Mouse (Mus musculus): ENCODE measurements around the gene Tnfaip3. TPM values are rescaled to one million over a fixed set of nuclear protein-coding genes. Genes with fewer than 3 reads are reported as not detected.

The Tnfaip3 gene
- polyA plus RNA-seq (2016; fragmentation: Nextera tagmentation; extraction: Ambion mirVana): 1.1 and 1.8 TPM in 2 replicates

DNA sequence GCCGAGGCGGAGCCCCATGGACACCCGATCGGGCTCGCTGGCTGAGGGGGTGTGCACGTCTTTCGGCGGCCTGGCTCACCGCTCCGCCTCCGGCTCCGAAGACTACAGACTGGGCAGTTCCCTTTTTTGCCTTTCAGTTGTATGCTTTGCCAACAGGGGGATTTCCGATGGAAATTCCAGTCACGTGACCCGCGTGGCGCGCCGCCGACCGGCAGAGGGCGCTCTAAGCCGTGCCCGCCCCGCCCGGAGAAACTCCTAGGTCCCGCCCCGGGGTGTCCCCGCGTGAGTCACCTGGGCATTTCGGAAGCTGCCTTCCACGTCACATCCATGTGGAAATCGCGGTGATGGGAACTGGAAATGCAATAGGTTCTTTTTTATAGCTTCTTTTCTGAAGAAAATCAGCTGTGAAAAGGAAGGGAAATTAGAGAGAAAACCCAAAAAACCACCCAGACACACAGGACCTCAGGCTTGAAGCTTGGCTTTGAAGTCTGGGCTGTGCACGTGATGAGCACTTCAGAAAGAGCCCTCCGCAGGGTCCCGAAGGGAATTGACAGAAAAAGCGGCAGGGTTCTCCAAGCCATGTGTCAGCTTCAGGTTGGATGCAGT is at the start of gene Tnfaip3:
TSS of gene Tnfaip3 (minus strand) at position 401 of the 606 bp plus-strand sequence.
- Histone ChIP-seq H3K4me2 (replicated peaks) (peak within 1 kb of the TSS; percentile 69), H3K4me3 (peak within 1 kb of the TSS; percentile 63), H3K9ac (replicated peaks) (peak within 1 kb of the TSS; percentile 63), H3K9me3 (no peaks in the 10 kb centered on the region), H3K4me1 (0 out of 2 replicates have a peak, but pooled peaks cover 9% of the 10 kb centered on the region), H3K27me3 (peaks cover 21% of the 10 kb centered on the region), H3K27ac (replicated peaks) (peak within 1 kb of the TSS; percentile 31; the same call in 1 of the 2 replicates), H3K36me3 (no peaks in the 10 kb centered on the region)
- peak; percentile 95 for ATAC-seq (ENCODE audit: low FRiP score, low read depth)
- WGBS: under 1% methylated on average over 33 of the region's 38 CpGs

DNA sequence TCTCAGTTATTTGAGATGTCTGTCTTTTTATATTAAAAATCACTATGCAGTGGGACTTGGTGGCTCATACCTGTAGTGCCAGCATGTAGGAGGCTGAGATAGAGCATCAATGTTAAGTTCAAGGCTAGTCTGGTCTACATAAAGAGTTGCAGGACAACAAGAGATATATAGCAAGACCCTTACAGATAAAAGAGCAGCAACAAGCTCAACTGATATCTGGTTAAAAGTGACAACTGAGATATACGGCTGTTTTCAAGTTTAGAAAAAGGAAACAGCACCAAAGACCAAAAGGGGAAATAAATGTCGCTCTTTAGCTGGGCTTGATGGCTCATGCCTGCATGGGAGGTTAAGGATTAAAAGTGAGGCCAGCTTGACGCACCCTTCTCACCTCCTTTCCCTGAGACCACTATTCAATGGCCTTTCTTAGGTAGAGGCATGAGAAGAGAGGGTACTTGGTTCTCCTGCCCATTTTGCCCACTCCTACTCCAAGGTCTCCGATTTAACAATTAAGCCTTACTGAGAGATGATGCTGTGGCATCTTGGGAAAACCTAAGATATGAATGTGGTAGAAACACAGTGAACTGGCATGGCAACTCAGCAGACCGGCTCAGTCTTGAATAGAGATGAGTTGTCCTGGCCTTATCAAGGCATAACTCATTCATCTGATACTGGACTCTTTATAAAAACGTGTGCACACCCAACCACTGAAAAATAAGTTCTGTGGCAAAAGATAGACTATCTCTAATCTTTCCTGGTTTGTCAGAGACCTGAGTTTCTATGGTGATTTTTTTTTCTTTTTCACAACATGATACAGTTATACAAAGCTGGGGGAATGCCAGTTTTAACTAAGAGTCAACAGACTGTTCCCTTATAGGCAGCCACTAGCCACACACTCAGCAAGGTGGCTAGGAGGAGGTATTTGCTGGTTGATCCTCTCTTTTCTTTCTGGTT is 49.5 kb upstream of the Tnfaip3 start:
- H3K9ac ChIP-seq (replicated peaks): no peak overlapping the region
- no peak for ATAC-seq (ENCODE audit: low FRiP score, low read depth)
- H3K4me1 ChIP-seq: no peaks in the 10 kb centered on the region
- no peak overlapping the region for H3K4me2 ChIP-seq (replicated peaks)
- H3K9me3 ChIP-seq: no peaks in the 10 kb centered on the region
- H3K27ac ChIP-seq (replicated peaks): no peak overlapping the region
- WGBS: 87% methylated on average over 6 of the region's 6 CpGs
- no peak overlapping the region for H3K4me3 ChIP-seq
- H3K36me3 ChIP-seq: no peaks in the 10 kb centered on the region
- no peaks in the 10 kb centered on the region for H3K27me3 ChIP-seq

DNA sequence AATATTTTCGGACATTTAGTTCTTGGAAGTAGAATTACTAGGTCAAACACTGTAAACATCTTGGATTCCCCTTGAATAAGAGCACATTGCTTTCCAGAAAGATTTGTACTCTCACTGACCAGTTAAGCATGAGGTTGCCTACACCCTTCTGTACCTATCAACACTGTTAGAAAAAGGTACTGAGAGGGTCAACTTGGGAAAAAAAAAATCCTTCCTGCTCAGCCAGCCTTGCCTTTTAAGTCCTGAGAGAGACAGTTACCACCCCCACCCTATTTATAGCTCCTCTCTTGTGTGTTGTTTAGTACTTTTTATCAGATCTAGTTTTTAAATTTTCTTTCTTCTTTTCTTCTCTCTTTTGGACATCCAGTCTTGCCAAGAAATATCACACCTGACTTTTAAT is 48.2 kb upstream of the Tnfaip3 start:
- no peak for ATAC-seq (ENCODE audit: low FRiP score, low read depth)

DNA sequence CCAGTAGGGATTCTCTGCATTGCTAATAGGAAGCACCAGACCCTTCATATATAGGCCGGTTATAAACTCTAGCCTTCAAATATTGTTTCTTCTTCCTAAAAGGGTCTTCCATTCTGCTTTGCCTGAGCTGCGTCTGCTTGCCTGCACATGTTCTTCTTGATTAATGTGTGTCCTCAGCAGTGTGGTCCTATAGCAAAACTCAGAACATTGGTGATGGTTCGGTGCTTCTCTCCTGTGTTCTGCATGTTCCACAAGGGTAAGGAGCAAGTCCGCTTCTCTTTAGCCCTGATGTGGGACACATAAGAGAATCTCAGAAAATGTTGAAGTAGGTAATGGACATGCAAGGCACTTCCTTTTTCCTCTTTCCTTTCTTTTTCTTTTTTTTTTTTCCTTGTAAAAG is 47.8 kb upstream of the Tnfaip3 start:
- no peak overlapping the region for H3K4me2 ChIP-seq (replicated peaks)
- 90% methylated on average over 4 of the region's 4 CpGs for WGBS
- H3K4me1 ChIP-seq: no peaks in the 10 kb centered on the region
- no peak overlapping the region for H3K4me3 ChIP-seq
- no peak overlapping the region for H3K9ac ChIP-seq (replicated peaks)
- no peak overlapping the region for H3K27ac ChIP-seq (replicated peaks)
- H3K9me3 ChIP-seq: no peaks in the 10 kb centered on the region
- no peaks in the 10 kb centered on the region for H3K27me3 ChIP-seq
- ATAC-seq (ENCODE audit: low FRiP score, low read depth): no peak
- H3K36me3 ChIP-seq: no peaks in the 10 kb centered on the region

More for the DNA sequence above, 48.2 kb upstream of the Tnfaip3 start:
- Histone ChIP-seq H3K4me1 (no peaks in the 10 kb centered on the region), H3K27ac (replicated peaks) (no peak overlapping the region), H3K27me3 (no peaks in the 10 kb centered on the region), H3K9me3 (no peaks in the 10 kb centered on the region), H3K4me2 (replicated peaks) (no peak overlapping the region), H3K36me3 (no peaks in the 10 kb centered on the region), H3K9ac (replicated peaks) (no peak overlapping the region), H3K4me3 (no peak overlapping the region)
- WGBS: 93% methylated on average over 1 of the region's 1 CpGs

DNA sequence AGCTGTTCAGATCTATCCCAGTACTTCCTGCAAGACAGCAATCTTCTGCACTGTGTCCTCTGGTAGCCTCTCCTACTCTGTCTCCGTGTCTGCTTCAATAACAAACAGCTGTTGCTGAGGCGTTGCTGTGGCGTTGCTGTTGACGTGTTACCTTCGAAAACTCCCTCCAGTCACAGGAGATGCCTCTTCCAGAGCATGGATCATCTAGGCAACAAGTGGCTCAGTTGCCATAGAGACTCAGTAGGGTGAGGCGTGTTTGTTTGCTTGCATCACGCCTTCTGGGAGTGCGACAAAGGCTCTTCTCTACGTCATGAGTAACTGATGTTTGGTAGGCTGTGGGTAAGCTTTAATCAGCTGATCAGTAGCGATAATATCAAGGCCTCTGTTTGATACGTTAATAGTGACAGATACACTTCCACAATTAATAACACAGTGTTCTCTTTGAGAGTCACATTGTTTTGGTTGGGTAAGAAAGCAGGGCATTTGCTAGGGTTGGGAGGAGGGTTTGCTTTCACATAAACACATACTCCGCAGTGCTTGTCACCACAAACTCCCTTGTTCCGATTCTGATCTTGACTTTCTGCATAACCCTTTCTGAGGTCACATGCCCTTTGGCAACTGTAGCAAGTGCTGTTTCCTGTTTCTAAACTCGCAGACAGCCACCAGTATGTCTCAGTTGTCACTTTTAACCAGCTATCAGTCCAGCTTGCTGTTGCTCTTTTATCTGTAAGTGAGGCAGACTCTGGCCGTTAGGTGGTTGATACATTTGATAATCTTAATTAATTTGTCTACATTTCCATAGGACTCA is 46.8 kb upstream of the Tnfaip3 start:
- Histone ChIP-seq H3K9ac (replicated peaks) (no peak overlapping the region), H3K4me1 (no peaks in the 10 kb centered on the region), H3K27ac (replicated peaks) (no peak overlapping the region), H3K36me3 (no peaks in the 10 kb centered on the region), H3K27me3 (no peaks in the 10 kb centered on the region), H3K4me3 (no peak overlapping the region), H3K4me2 (replicated peaks) (no peak overlapping the region), H3K9me3 (no peaks in the 10 kb centered on the region)
- no peak for ATAC-seq (ENCODE audit: low FRiP score, low read depth)
- 69% methylated on average over 15 of the region's 15 CpGs for WGBS

DNA sequence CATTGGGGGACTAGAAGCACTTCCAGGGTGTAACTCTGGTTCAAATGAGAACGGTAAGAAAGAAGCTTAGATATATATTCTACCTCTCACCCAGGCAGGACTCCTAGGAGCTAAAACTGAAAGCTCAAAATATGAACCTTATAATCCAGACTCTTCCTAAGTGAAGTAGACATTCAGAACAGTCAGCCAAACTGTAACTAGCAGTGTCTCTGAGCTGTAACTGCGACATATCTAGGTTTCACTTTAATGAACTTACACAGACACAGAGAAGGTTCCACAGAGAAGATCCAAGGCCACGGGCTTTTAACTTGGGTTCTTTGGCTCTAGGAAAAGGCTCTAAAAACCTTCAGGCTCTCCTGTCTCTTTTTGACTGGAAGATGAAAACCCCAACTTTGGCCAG is 45.7 kb upstream of the Tnfaip3 start:
- 90% methylated on average over 3 of the region's 3 CpGs for WGBS
- no peaks in the 10 kb centered on the region for H3K27me3 ChIP-seq
- no peak overlapping the region for H3K9ac ChIP-seq (replicated peaks)
- H3K4me2 ChIP-seq (replicated peaks): no peak overlapping the region
- no peak overlapping the region for H3K27ac ChIP-seq (replicated peaks)
- H3K4me1 ChIP-seq: no peaks in the 10 kb centered on the region
- no peak overlapping the region for H3K4me3 ChIP-seq
- H3K9me3 ChIP-seq: no peaks in the 10 kb centered on the region
- ATAC-seq (ENCODE audit: low FRiP score, low read depth): no peak
- no peaks in the 10 kb centered on the region for H3K36me3 ChIP-seq

DNA sequence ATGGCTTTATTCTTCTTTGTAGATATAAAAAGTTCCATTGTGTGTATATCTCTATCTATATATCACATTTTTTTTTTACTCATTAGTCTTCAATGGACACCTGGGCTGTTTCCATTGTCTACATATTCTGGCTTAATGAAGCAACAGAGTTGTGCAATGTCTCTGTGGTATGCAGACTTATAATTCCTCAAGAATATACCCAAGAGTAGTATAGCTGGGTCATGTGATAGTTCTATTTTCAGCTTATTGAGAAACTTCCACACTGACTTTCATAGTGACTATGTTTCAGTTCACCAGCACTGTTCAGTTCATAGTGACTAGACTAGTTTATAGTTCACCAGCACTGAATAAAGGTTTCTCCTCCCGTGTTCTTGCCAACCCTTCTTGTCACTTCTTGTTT is 38.1 kb upstream of the Tnfaip3 start:
- H3K27ac ChIP-seq (replicated peaks): no peak overlapping the region
- no peaks in the 10 kb centered on the region for H3K9me3 ChIP-seq
- H3K36me3 ChIP-seq: no peaks in the 10 kb centered on the region
- no peak overlapping the region for H3K4me2 ChIP-seq (replicated peaks)
- H3K27me3 ChIP-seq: no peaks in the 10 kb centered on the region
- H3K4me1 ChIP-seq: no peaks in the 10 kb centered on the region
- WGBS: 84% methylated on average over 1 of the region's 1 CpGs
- no peak overlapping the region for H3K9ac ChIP-seq (replicated peaks)
- no peak overlapping the region for H3K4me3 ChIP-seq
- no peak for ATAC-seq (ENCODE audit: low FRiP score, low read depth)

DNA sequence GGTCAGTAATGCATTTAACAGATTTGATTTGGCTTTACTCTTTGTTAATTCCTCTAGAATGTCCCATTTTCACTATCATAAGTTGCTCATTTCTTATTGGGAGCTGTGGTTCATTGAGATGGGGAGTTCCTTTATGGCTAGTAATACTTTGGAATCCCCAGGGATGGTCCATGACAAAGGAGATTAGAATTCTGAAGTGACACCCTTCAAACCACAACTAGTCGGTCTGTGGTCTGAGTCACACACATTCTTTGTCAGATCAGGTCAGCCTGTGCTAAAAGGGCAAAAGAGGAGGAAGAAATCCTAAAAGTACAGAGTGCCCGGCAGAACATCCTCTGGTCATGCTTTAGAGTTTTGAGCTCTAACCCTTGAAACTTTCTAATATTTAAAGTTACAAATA is 30.5 kb upstream of the Tnfaip3 start:
- Histone ChIP-seq H3K27me3 (no peaks in the 10 kb centered on the region), H3K4me1 (no peaks in the 10 kb centered on the region), H3K9ac (replicated peaks) (no peak overlapping the region), H3K36me3 (no peaks in the 10 kb centered on the region), H3K4me3 (no peak overlapping the region), H3K27ac (replicated peaks) (no peak overlapping the region), H3K9me3 (no peaks in the 10 kb centered on the region), H3K4me2 (replicated peaks) (no peak overlapping the region)
- ATAC-seq (ENCODE audit: low FRiP score, low read depth): no peak
- 46% methylated on average over 2 of the region's 2 CpGs for WGBS

DNA sequence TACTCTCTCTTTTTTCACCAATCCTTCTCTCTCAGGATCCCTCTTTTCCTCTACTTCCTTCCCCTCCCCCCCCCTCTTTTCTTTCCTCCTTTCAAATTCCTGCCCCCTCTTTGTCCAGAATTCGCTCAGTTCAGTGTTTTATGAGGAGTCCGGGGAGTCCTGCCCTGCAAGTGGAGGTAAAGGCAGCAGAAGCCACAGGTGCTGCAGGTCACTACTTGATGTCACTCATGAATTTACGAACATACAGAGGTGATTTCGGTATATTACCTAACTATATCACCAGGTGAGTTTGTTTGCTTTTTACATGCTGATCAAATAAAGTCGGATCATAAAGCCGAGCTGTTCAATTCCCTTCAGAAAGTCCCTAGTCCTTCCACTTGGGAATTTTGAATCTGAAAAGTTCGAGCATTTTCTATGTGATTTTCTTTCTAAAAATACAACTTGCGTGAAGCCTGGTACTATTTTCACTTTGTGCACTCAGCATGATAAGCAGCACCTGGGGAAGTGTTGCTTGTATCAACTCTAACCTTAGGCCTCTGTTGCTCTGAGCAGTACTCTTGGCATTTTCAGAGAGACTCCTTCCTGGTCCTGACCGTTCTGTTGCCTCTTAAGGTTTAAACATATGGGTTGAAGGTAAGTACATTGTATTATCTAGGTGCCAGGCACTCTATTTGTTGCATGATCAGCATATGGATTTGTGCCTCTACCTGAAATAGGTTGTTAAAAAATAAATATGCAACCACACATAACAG is 29.5 kb upstream of the Tnfaip3 start:
- no peaks in the 10 kb centered on the region for H3K27me3 ChIP-seq
- H3K27ac ChIP-seq (replicated peaks): no peak overlapping the region
- H3K9me3 ChIP-seq: no peaks in the 10 kb centered on the region
- ATAC-seq (ENCODE audit: low FRiP score, low read depth): no peak
- no peak overlapping the region for H3K4me3 ChIP-seq
- H3K4me1 ChIP-seq: no peaks in the 10 kb centered on the region
- H3K36me3 ChIP-seq: no peaks in the 10 kb centered on the region
- WGBS: 92% methylated on average over 9 of the region's 9 CpGs
- H3K9ac ChIP-seq (replicated peaks): no peak overlapping the region
- H3K4me2 ChIP-seq (replicated peaks): no peak overlapping the region

DNA sequence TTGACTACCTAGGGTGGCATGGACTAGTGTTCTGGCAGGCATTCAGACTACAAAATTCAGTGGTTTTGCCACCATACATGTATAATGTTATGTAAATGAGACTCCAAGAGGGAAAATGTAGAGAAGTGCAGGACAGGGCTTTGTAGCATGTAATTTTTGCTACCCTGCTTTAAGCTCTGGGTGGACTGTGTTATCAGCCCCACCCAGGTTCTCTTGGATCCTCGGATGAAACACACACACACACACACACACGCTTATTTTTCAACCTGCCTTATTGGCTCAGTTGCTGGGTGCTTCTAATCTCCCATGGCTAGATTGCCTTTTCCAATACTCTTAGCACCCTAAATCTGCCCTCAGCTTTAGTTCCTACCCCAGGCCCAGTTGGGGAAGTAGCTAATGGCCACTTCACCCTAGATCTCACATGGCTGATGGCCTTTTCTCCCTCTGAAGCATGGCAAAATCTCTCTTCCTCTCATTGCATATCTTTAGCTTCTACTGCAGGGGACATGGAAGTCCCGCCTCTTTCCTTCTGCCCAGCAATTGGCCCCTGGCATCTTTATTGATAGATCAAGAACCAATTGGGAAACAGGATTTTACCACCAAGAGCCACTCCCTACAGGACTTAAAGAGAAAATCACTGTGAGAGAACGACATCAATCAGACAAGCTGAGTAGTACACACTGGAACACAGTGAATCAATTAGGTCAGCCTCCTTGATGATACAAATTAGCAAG is 28.2 kb upstream of the Tnfaip3 start:
- Histone ChIP-seq H3K4me2 (replicated peaks) (no peak overlapping the region), H3K9me3 (no peaks in the 10 kb centered on the region), H3K27ac (replicated peaks) (no peak overlapping the region), H3K27me3 (no peaks in the 10 kb centered on the region), H3K4me1 (no peaks in the 10 kb centered on the region), H3K4me3 (no peak overlapping the region), H3K36me3 (no peaks in the 10 kb centered on the region), H3K9ac (replicated peaks) (no peak overlapping the region)
- ATAC-seq (ENCODE audit: low FRiP score, low read depth): no peak
- WGBS: 65% methylated on average over 4 of the region's 4 CpGs

DNA sequence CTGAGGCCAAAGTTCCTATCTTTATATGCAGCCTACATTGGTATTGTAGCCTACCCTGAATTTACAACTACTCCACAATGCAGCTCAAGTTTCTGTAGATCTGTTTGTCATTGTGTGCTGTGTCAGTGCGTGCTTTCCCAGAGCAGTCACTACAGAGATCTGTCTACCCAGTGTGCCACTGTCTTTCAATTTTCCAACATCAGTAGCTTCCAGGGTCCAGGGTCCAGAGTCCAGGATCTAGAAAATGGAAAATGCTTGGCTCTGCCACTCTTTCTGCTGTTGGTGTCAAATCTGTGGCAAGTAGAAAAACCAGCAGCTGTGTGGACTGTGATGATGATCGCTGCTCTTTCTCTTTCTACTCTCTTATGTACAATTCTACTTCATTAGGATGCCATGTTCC is 24.7 kb upstream of the Tnfaip3 start:
- Histone ChIP-seq H3K27ac (replicated peaks) (no peak overlapping the region), H3K9ac (replicated peaks) (no peak overlapping the region), H3K9me3 (no peaks in the 10 kb centered on the region), H3K4me1 (no peaks in the 10 kb centered on the region), H3K4me3 (no peak overlapping the region), H3K36me3 (no peaks in the 10 kb centered on the region), H3K4me2 (replicated peaks) (no peak overlapping the region), H3K27me3 (no peaks in the 10 kb centered on the region)
- ATAC-seq (ENCODE audit: low FRiP score, low read depth): no peak
- WGBS: 86% methylated on average over 2 of the region's 2 CpGs

Data from midbrain, embryonic 12.5 days (tissue).